Mouse (Mus musculus) limb, embryonic 12.5 days (tissue): ENCODE measurements around the gene Dip2a. TPM values are rescaled to one million over a fixed set of nuclear protein-coding genes. Genes with fewer than 3 reads are reported as not detected.

Experiments used
- ATAC-seq: fragments of 200-750 bp; cut with Nextera tagmentation; 2 replicates; pipeline ENCODE4 v1.8.0; 2017; ENCODE audit warnings: low read depth, moderate TSS enrichment; ENCODE audit not compliant: insufficient number of reproducible peaks, insufficient read depth, low FRiP score, low TSS enrichment
- H3K27ac ChIP-seq: fragments of 300-500 bp; sonication (generic); 2 replicates; pipeline ENCODE4 v1.5.1; 2016; ENCODE audit warnings: mild to moderate bottlenecking, moderate library complexity
- H3K27me3 ChIP-seq: fragments of 300-500 bp; sonication (generic); 2 replicates; pipeline ENCODE4 v1.6.1; 2016; ENCODE audit warnings: mild to moderate bottlenecking, moderate library complexity
- H3K36me3 ChIP-seq: fragments of 300-500 bp; sonication (generic); 2 replicates; pipeline ENCODE4 v1.6.1; 2016; ENCODE audit warnings: mild to moderate bottlenecking, moderate library complexity
- H3K4me1 ChIP-seq: fragments of 300-500 bp; sonication (generic); replicated peaks from 2 replicates; pipeline ENCODE4 v1.6.1; 2016
- H3K4me2 ChIP-seq: fragments of 300-500 bp; sonication (generic); 2 replicates; pipeline ENCODE4 v1.6.1; 2016; ENCODE audit warnings: mild to moderate bottlenecking, moderate library complexity
- H3K4me3 ChIP-seq: fragments of 300-500 bp; sonication (generic); replicated peaks from 2 replicates; pipeline ENCODE4 v1.5.1; 2016; ENCODE audit warnings: mild to moderate bottlenecking
- H3K9ac ChIP-seq: fragments of 300-500 bp; sonication (generic); replicated peaks from 2 replicates; pipeline ENCODE4 v1.6.1; 2016; ENCODE audit warnings: mild to moderate bottlenecking, moderate library complexity
- H3K9me3 ChIP-seq: fragments of 300-500 bp; sonication (generic); 2 replicates; pipeline ENCODE4 v1.6.1; 2016; ENCODE audit warnings: mild to moderate bottlenecking, moderate library complexity
- WGBS: fragments of 180-500 bp; shearing (Covaris S2); methylation state at CpG from one replicate; pipeline ENCODE4 v1.1.7; 2016; 5-methylcytosine and 5-hydroxymethylcytosine counted together
- polyA plus RNA-seq: library from polyadenylated mRNA; unstranded; fragments of >200 nt; fragmentation: Nextera tagmentation; extraction: Ambion mirVana; gene quantifications from 2 replicates; pipeline ENCODE4 v1.2.1, GENCODE M21; 2016

The Dip2a gene
- polyA plus RNA-seq, 1 experiment from 2014 or later = 13.0 TPM

GRCm38 (mm10) chr10:76260358-76261059 lies 84.6 kb downstream of the Dip2a start:
- H3K4me1 ChIP-seq = peaks cover 3% of the 10 kb centered on the region; the same call in 1 of the 2 replicates
- H3K36me3 ChIP-seq = peaks cover 25% of the 10 kb centered on the region
- no peak overlapping the region for H3K4me2 ChIP-seq
- no peaks in the 10 kb centered on the region for H3K27me3 ChIP-seq
- ATAC-seq = no peak
- WGBS = 64% methylated on average over 11 of the region's 11 CpGs
- no peak overlapping the region for H3K9ac ChIP-seq
- H3K9me3 ChIP-seq = no peaks in the 10 kb centered on the region
- no peak overlapping the region for H3K27ac ChIP-seq
- no peak overlapping the region for H3K4me3 ChIP-seq

DNA sequence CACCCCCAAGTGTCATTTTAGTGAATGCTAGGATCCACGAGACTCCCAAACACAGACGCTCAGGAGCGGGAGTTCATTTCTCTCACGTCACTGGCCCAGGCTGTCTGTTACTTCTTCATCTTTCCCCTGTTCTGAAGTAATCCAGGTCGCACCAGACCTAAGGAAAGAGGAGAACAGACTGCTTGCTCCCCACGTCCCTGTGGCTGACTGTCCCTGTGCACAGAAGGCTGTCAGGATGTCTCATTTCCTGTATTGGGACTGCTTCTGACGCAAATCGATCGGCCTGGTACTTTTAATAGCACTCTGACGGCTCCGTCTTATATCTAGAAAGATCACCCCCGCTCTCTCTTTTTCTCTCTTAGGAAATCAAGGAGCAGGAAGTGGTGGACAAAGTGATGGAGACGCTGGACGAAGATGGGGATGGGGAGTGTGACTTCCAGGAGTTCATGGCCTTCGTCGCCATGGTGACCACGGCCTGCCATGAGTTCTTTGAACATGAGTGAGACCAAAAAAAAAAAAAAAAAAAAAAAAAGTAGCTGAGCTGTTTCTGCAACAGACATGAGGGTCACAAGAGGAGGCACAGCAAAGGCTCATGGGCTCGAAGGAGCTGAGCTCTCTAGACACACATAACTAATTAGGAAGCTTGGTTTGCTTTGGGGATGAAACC lies 85.4 kb downstream of the Dip2a start:
- no peak overlapping the region for H3K27ac ChIP-seq
- WGBS = 60% methylated on average over 18 of the region's 18 CpGs

GRCm38 (mm10) chr10:76257719-76258390 lies 87.2 kb downstream of the Dip2a start:
- Histone ChIP-seq H3K4me1 (peaks cover 15% of the 10 kb centered on the region), H3K4me2 (no peak overlapping the region)
- no peak for ATAC-seq

More for the DNA sequence above, 85.4 kb downstream of the Dip2a start:
- Histone ChIP-seq H3K9ac (no peak overlapping the region), H3K4me1 (peaks cover 3% of the 10 kb centered on the region; the same call in 1 of the 2 replicates), H3K27me3 (no peaks in the 10 kb centered on the region), H3K4me2 (no peak overlapping the region), H3K9me3 (no peaks in the 10 kb centered on the region), H3K36me3 (peaks cover 17% of the 10 kb centered on the region; the same call in 1 of the 2 replicates), H3K4me3 (no peak overlapping the region)
- ATAC-seq = no peak

GRCm38 (mm10) chr10:76257231-76257630 lies 87.9 kb downstream of the Dip2a start:
- no peak for ATAC-seq
- WGBS = 88% methylated on average over 7 of the region's 7 CpGs
- H3K4me3 ChIP-seq = no peak overlapping the region

More at GRCm38 (mm10) chr10:76257719-76258390, 87.2 kb downstream of the Dip2a start:
- Histone ChIP-seq H3K27me3 (no peaks in the 10 kb centered on the region), H3K4me3 (no peak overlapping the region), H3K36me3 (peaks cover 8% of the 10 kb centered on the region; the same call in 1 of the 2 replicates), H3K27ac (no peak overlapping the region), H3K9me3 (no peaks in the 10 kb centered on the region), H3K9ac (no peak overlapping the region)
- WGBS = 83% methylated on average over 12 of the region's 12 CpGs

DNA sequence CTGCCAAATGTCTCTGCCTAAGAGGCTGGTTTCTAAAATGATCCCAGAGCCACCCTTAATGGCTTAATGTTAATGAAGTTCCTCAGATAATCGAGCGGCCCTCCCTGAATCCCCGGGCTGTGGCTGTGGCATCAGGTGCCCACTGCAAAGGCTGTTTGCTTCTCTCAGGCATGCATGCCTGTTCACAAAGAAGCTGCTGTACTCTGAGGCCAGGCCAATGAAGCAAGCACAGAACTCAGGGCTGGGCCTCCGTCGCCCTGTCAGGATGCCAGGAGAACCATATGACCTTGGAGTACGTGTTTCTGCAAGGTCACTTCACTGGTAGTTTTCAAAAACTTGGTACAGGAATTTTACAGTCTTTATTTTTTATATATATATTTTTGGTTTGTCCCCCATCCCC lies 89.5 kb downstream of the Dip2a start:
- H3K4me3 ChIP-seq = no peak overlapping the region
- 0 out of 2 replicates have a peak, but pooled peaks cover 3% of the 10 kb centered on the region for H3K36me3 ChIP-seq
- no peaks in the 10 kb centered on the region for H3K27me3 ChIP-seq
- WGBS = 73% methylated on average over 6 of the region's 6 CpGs
- ATAC-seq = no peak
- H3K4me1 ChIP-seq = peaks cover 15% of the 10 kb centered on the region
- no peak overlapping the region for H3K9ac ChIP-seq
- H3K4me2 ChIP-seq = no peak overlapping the region
- no peak overlapping the region for H3K27ac ChIP-seq
- no peaks in the 10 kb centered on the region for H3K9me3 ChIP-seq

More at GRCm38 (mm10) chr10:76257231-76257630, 87.9 kb downstream of the Dip2a start:
- Histone ChIP-seq H3K4me1 (peaks cover 15% of the 10 kb centered on the region), H3K27ac (no peak overlapping the region), H3K9me3 (no peaks in the 10 kb centered on the region), H3K36me3 (peaks cover 5% of the 10 kb centered on the region; the same call in 1 of the 2 replicates), H3K27me3 (no peaks in the 10 kb centered on the region), H3K9ac (no peak overlapping the region), H3K4me2 (no peak overlapping the region)

DNA sequence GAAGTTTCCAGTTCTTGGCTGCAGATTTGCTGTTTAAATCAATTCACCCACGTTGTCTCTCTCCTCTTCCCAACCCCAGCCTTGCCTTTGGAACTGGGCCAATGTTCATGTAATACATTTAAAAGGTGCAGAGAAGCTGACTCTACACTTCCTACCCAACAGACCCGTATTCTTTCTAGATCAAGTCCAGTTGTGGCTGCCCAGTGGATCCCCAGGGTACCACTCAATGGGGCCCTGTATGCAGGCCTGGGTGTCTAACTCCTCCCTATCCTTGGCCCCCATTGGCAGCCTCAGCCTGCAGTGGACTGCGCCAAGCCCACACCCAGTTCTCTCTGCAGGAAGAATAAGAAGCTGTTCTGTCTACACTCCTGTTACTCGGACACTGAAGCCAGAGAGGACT lies 91.6 kb downstream of the Dip2a start, which contains the start of gene S100b:
TSS of gene S100b (plus strand) at position 318 of the 400 bp plus-strand sequence.
- Histone ChIP-seq H3K4me2 (0 out of 2 replicates have a peak within 1 kb of the TSS, but pooled peaks have one; percentile 4), H3K4me1 (peaks cover 12% of the 10 kb centered on the region), H3K36me3 (no peaks in the 10 kb centered on the region), H3K9ac (no peak within 1 kb of the TSS), H3K27me3 (no peaks in the 10 kb centered on the region), H3K9me3 (no peaks in the 10 kb centered on the region), H3K4me3 (no peak within 1 kb of the TSS), H3K27ac (peak within 1 kb of the TSS; percentile 47; the same call in 1 of the 2 replicates)
- WGBS = 56% methylated on average over 4 of the region's 4 CpGs
- no peak for ATAC-seq

- Histone ChIP-seq H3K9ac (no peak overlapping the region), H3K9me3 (no peaks in the 10 kb centered on the region), H3K36me3 (no peaks in the 10 kb centered on the region), H3K27me3 (no peaks in the 10 kb centered on the region), H3K4me1 (peaks cover 12% of the 10 kb centered on the region), H3K27ac (no peak overlapping the region), H3K4me3 (no peak overlapping the region), H3K4me2 (no peak overlapping the region)
- WGBS = 90% methylated on average over 1 of the region's 1 CpGs
- ATAC-seq = no peak
These were observed 92.0 kb downstream of the Dip2a start for GRCm38 (mm10) chr10:76253079-76253478.

DNA sequence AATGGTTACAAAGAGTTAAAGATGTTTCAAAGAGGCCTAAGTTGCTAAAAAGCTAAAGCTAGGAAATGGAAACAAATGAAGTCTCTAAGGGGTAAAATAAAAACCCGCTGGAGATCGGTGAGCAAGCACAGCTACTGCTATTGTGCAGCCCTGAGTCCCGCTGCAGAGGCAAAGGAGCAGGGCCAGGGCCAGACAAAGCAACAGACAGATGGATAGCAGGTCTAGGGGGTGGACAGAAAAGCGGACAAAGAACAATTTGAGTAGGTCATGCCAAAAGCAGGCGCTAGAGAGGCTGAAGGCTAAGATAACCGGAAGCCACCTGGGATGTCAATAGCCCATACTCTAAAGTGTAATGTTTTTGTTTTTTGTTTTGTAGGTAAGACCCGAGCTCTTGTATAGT lies 94.2 kb downstream of the Dip2a start:
- Histone ChIP-seq H3K4me3 (no peak overlapping the region), H3K27ac (no peak overlapping the region), H3K9me3 (no peaks in the 10 kb centered on the region), H3K4me2 (no peak overlapping the region), H3K27me3 (no peaks in the 10 kb centered on the region), H3K4me1 (peaks cover 12% of the 10 kb centered on the region), H3K9ac (no peak overlapping the region), H3K36me3 (no peaks in the 10 kb centered on the region)
- ATAC-seq = no peak
- WGBS = 87% methylated on average over 7 of the region's 7 CpGs

- Histone ChIP-seq H3K36me3 (no peaks in the 10 kb centered on the region), H3K9ac (no peak overlapping the region), H3K27ac (no peak overlapping the region), H3K4me3 (no peak overlapping the region), H3K4me1 (peaks cover 5% of the 10 kb centered on the region), H3K27me3 (no peaks in the 10 kb centered on the region), H3K9me3 (no peaks in the 10 kb centered on the region), H3K4me2 (no peak overlapping the region)
- WGBS = 92% methylated on average over 5 of the region's 5 CpGs
- no peak for ATAC-seq
These were observed 96.5 kb downstream of the Dip2a start for GRCm38 (mm10) chr10:76248647-76248968.

DNA sequence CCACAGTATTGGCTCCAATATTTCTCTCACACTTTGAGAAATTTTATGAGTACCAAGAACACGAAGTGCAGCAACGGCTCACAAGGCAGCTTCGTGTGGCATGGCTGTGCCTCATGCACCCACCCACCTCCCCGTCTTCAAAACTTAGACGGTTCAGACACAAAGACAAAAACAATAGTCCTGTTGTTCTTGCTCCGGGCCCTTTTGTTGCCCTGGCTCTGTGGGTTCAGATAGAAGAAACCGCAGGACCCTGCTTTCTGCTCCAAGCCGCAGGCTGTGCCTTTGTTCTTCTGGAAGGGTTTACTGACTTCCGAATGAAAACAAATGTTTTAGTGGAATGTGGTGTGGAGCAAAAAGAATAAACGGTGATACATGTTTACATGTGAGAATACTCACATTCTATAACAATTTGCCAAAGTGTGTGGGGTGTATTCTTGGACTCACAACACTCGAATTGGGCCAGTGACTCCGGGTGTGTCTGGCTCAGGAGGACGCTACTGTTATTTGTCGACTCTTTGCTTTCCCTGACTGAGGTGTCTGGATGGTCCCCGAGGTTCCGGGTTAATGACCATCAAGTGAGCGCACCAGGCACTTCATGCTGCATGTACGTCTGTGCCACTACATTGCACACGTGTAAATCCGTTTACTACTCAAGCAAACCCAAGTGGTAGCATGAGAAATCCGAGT lies 97.0 kb downstream of the Dip2a start:
- Histone ChIP-seq H3K27ac (no peak overlapping the region), H3K4me2 (no peak overlapping the region), H3K9me3 (no peaks in the 10 kb centered on the region), H3K36me3 (no peaks in the 10 kb centered on the region), H3K9ac (no peak overlapping the region), H3K4me1 (peaks cover under 1% of the 10 kb centered on the region), H3K27me3 (no peaks in the 10 kb centered on the region), H3K4me3 (no peak overlapping the region)
- WGBS = 74% methylated on average over 21 of the region's 21 CpGs
- ATAC-seq = no peak

DNA sequence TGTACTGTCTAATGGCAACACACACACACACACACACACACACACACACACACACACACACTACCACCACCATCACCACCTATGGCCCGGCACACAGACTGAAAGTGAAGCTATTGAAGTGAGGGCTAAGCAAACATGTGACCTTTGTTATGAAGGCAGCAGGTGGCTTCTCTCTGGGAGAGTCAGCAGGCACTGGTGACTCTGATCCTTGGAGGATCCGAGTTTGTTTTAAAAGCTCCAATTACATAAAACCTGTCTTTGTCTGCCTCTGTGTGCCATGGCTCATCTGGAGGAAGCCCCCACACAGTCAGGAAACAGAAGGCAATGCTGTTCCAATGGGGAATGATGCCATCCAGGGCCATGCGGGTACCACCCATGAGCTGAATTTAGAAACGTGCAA lies 98.5 kb downstream of the Dip2a start:
- Histone ChIP-seq H3K9me3 (no peaks in the 10 kb centered on the region), H3K4me2 (no peak overlapping the region), H3K4me1 (no peaks in the 10 kb centered on the region; the same call in 1 of the 2 replicates), H3K27me3 (no peaks in the 10 kb centered on the region), H3K9ac (no peak overlapping the region), H3K27ac (no peak overlapping the region), H3K4me3 (no peak overlapping the region), H3K36me3 (no peaks in the 10 kb centered on the region)
- WGBS = 64% methylated on average over 4 of the region's 4 CpGs
- ATAC-seq = no peak
